Mouse (Mus musculus): ENCODE data around the gene Tab2. TPM values are rescaled to one million over a fixed set of nuclear protein-coding genes. Genes with fewer than 3 reads are reported as not detected.

Tab2 gene
- polyA plus RNA-seq (2012; rRNA removed), result 39.9 and 42.2 TPM in 2 replicates

GRCm38 (mm10) chr10:7956228-7957001 lies at the start of gene Tab2:
TSS of gene Tab2 (minus strand) at chr10:7956230.

Other genes starting within 250 kb of the Tab2 start
- gene Katna1, start 230.2 kb downstream of the Tab2 start, polyA plus RNA-seq (2012; rRNA removed), result 13.8 and 14.2 TPM in 2 replicates
- gene Ginm1, start 163.4 kb downstream of the Tab2 start, polyA plus RNA-seq (2012; rRNA removed), result 28.8 and 34.0 TPM in 2 replicates
- 22.1 and 22.8 TPM in 2 replicates for gene Ppil4, start 163.3 kb downstream of the Tab2 start, polyA plus RNA-seq (2012; rRNA removed)
- gene Zc3h12d, start 123.8 kb downstream of the Tab2 start, polyA plus RNA-seq (2012; rRNA removed), result 0.12 and 0.17 TPM in 2 replicates

Data from central nervous system, embryonic 18 days (tissue).